Mouse (Mus musculus) heart, postnatal 0 days (tissue): Measurements from ENCODE around the gene 4930451I11Rik. TPM values are rescaled to one million over a fixed set of nuclear protein-coding genes. Genes with fewer than 3 reads are reported as not detected.
A peak's percentile ranks its signal among the peaks of the same experiment; 100 is the strongest.

Source experiments
- ATAC-seq: fragments of 200-750 bp; cut with Nextera tagmentation; 2 replicates; pipeline ENCODE4 v1.8.0; 2017; ENCODE audit warnings: low read depth, moderate number of reproducible peaks, moderate library complexity; ENCODE audit not compliant: insufficient read depth
- DNase-seq: peaks from one replicate; pipeline ENCODE4 v3.0.0-alpha.2; 2016; ENCODE audit warnings: low spot score
- H3K27ac ChIP-seq: fragments of 300-500 bp; sonication (generic); 2 replicates; pipeline ENCODE4 v1.5.1; 2014; ENCODE audit warnings: low read depth, mild to moderate bottlenecking
- H3K27me3 ChIP-seq: fragments of 300-500 bp; sonication (generic); 2 replicates; pipeline ENCODE4 v1.6.1; 2014; ENCODE audit warnings: low read length, mixed read lengths; ENCODE audit not compliant: control insufficient read depth, insufficient read depth
- H3K36me3 ChIP-seq: fragments of 300-500 bp; sonication (generic); replicated peaks from 2 replicates; pipeline ENCODE4 v1.6.1; 2014; ENCODE audit warnings: low read length, mixed read lengths; ENCODE audit not compliant: control insufficient read depth, insufficient read depth
- H3K4me1 ChIP-seq: fragments of 300-500 bp; sonication (generic); 2 replicates; pipeline ENCODE4 v1.6.1; 2014; ENCODE audit warnings: antibody characterized with exemption; ENCODE audit not compliant: control insufficient read depth, insufficient read depth
- H3K4me2 ChIP-seq: fragments of 300-500 bp; sonication (generic); 2 replicates; pipeline ENCODE4 v1.6.1; 2014; ENCODE audit warnings: low read depth, mild to moderate bottlenecking, low read length, moderate library complexity
- H3K4me3 ChIP-seq: fragments of 300-500 bp; sonication (generic); 2 replicates; pipeline ENCODE4 v1.5.1; 2014; ENCODE audit warnings: low read depth, low read length
- H3K9ac ChIP-seq: fragments of 300-500 bp; sonication (generic); replicated peaks from 2 replicates; pipeline ENCODE4 v1.6.1; 2014; ENCODE audit warnings: low read depth, low read length, mixed read lengths
- H3K9me3 ChIP-seq: fragments of 300-500 bp; sonication (generic); replicated peaks from 2 replicates; pipeline ENCODE4 v1.6.1; 2016; ENCODE audit warnings: low read length; ENCODE audit not compliant: control insufficient read depth
- CTCF ChIP-seq: IDR thresholded peaks from 2 replicates; pipeline ENCODE4 v1.5.1; 2016; ENCODE audit warnings: antibody characterized with exemption, control low read depth, low read depth
- EP300 ChIP-seq: IDR thresholded peaks from 2 replicates; pipeline ENCODE4 v1.6.1; 2016; ENCODE audit warnings: antibody characterized with exemption, low read depth
- WGBS: fragments of 180-500 bp; shearing (Covaris S2); extraction: QIAGEN DNeasy Blood & Tissue Kit; methylation state at CpG from one replicate; pipeline ENCODE4 v1.1.7; 2014; 5-methylcytosine and 5-hydroxymethylcytosine counted together
- polyA plus RNA-seq: library from polyadenylated mRNA; unstranded; fragments of >200 nt; fragmentation: Nextera tagmentation; extraction: Ambion mirVana; gene quantifications from 2 replicates; pipeline ENCODE4 v1.2.1, GENCODE M21; 2015
- total RNA-seq: library from RNA; depleted of rRNA; stranded (reverse); fragments of >200 nt; gene quantifications from 2 replicates; pipeline ENCODE4 v1.2.3, GENCODE M21; 2014; ENCODE audit warnings: low replicate concordance

Gene 4930451I11Rik
- total and polyA plus RNA-seq, 2 experiments from 2014 or later = not detected

DNA sequence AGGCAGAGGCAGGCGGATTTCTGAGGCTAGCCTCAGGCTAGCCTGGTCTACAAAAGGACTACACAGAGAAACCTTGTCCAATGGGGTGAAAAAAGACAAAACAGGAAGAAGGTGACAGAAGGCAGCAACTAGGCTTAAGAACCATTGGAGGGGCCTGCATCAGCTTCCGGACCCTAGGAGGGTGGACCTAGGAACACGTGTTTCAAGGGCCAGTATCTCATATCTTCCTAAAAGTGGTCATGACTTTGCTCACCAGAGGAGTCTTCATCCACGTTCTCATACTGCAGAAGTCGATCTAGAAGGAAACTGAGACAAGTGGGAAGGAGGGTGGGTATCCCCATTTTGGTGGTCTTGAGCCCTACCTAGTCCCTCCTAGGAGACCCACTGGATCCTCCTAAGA is 29.5 kb upstream of the 4930451I11Rik start:
- WGBS = 61% methylated on average over 5 of the region's 5 CpGs
- no peak overlapping the region for H3K27ac ChIP-seq
- peak overlapping the region; percentile 73 for H3K4me3 ChIP-seq
- H3K4me1 ChIP-seq = peaks cover 16% of the 10 kb centered on the region
- ATAC-seq (no peak), DNase-seq (no peak)
- H3K36me3 ChIP-seq = peaks cover 59% of the 10 kb centered on the region
- peak overlapping the region; percentile 62 for H3K9ac ChIP-seq
- H3K27me3 ChIP-seq = no peaks in the 10 kb centered on the region
- H3K4me2 ChIP-seq = peak overlapping the region; percentile 70
- no peaks in the 10 kb centered on the region for H3K9me3 ChIP-seq
- TF ChIP-seq CTCF = no peak
- no peak for TF ChIP-seq EP300

DNA sequence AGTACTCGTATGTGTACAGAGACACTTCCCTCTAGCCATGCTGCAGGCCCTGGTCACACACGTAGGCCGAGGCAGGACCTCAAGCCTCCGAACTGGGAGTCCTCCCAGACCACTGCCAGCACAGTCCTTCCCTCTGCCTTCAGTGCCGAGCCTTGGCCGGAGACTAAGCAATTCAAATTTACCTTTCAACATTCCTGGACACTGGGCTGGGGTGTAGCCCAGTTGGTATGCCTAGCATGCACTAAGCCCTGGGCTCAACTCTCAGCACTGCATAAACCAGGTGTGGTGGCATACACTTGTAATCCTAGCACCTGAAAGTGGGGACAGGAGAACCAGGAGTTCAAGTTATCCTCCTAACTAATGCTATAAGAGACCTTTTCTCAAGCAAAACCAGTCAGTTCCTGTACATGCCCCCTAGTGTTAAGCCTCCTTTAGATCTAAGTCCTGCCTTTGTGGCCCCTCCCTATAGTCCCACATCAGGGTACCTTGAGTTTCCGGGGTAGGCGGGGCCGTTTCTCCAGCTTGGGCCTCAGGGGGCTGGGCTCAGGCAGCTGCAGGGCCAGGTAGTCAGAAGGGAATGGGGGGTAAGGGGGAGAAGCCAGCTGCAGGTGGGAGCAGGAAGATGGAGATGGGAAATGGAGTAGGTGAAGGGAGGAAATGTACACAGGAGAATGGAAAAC is 25.4 kb upstream of the 4930451I11Rik start:
- H3K36me3 ChIP-seq = peaks cover 78% of the 10 kb centered on the region
- H3K4me1 ChIP-seq = peaks cover 8% of the 10 kb centered on the region; the same call in 1 of the 2 replicates
- no peaks in the 10 kb centered on the region for H3K27me3 ChIP-seq
- ATAC-seq = no peak
- no peak overlapping the region for H3K4me2 ChIP-seq
- 78% methylated on average over 9 of the region's 9 CpGs for WGBS
- no peaks in the 10 kb centered on the region for H3K9me3 ChIP-seq
- H3K9ac ChIP-seq = no peak overlapping the region
- H3K4me3 ChIP-seq = no peak overlapping the region
- TF ChIP-seq EP300 (no peak), CTCF (no peak)
- DNase-seq = no peak
- H3K27ac ChIP-seq = no peak overlapping the region

DNA sequence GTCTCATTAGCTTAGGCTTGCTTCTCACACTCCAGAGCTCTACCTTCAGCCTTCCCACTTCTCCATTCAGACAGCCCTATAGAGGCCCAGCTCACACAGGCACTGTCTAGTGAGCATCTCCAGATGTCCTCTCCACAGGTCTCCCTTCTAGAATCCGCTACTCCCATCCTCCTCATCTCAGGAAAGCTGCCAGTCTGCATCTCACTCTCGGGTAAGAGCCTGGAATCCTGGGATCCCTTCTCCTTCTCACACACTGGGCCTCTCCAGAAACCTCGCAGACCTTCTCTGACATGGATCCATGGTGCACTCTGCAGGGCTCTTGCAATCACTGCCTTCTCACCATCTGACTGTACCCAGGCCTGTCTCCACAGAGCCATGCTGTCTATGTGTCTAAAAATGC is 24.2 kb upstream of the 4930451I11Rik start:
- TF ChIP-seq EP300 = no peak
- no peak overlapping the region for H3K4me3 ChIP-seq
- no peak overlapping the region for H3K27ac ChIP-seq
- ATAC-seq (no peak), DNase-seq (no peak)
- H3K9me3 ChIP-seq = no peaks in the 10 kb centered on the region
- no peaks in the 10 kb centered on the region for H3K27me3 ChIP-seq
- H3K4me2 ChIP-seq = no peak overlapping the region
- H3K36me3 ChIP-seq = peaks cover 81% of the 10 kb centered on the region
- H3K4me1 ChIP-seq = no peaks in the 10 kb centered on the region
- H3K9ac ChIP-seq = no peak overlapping the region
- 77% methylated on average over 3 of the region's 3 CpGs for WGBS

DNA sequence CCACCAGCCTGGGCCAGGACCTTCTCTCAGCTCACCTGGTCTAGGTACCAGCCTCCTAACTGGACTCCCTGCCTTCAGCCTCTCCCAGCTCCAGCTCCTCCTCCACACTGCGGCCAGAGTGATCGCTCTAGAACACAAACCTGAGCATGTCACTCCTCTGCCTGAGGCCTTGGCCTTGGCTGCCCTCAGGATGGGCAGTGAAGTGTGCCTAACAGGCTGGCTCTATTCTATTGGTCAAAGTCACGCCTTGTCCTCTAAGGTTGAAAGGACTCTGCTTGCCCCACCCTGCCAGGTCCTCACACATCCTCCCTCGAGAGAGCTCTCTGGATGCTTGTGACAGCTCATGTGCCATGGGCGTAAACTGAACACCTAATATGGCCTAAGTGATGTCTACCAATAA is 22.0 kb upstream of the 4930451I11Rik start:
- Histone ChIP-seq H3K4me1 (no peaks in the 10 kb centered on the region), H3K27ac (no peak overlapping the region), H3K9me3 (no peaks in the 10 kb centered on the region), H3K27me3 (peaks cover 22% of the 10 kb centered on the region), H3K4me3 (no peak overlapping the region), H3K9ac (no peak overlapping the region), H3K4me2 (no peak overlapping the region), H3K36me3 (peaks cover 67% of the 10 kb centered on the region)
- DNase-seq (no peak), ATAC-seq (no peak)
- WGBS = 92% methylated on average over 5 of the region's 5 CpGs
- TF ChIP-seq EP300 = no peak
- no peak for TF ChIP-seq CTCF

DNA sequence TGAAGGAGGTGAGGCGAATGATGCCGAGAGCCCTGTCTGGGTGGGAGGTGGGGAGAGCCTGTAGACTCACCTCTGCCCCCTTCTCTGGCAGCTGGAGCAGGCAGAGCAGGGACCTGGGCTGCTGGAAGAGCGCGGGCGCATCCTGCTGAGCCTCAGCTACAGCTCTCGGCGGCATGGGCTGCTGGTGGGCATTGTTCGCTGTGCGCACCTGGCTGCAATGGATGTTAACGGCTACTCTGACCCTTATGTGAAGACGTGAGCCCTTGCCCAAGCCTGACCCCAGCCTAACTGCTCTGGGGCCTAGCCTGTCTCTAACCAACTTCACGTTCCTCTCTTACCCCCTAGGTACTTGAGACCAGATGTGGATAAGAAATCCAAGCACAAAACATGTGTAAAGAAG is 19.8 kb upstream of the 4930451I11Rik start:
- TF ChIP-seq CTCF = no peak
- no peak for TF ChIP-seq EP300
- H3K9me3 ChIP-seq = no peaks in the 10 kb centered on the region
- peaks cover 45% of the 10 kb centered on the region for H3K36me3 ChIP-seq
- ATAC-seq (no peak), DNase-seq (no peak)
- H3K4me3 ChIP-seq = no peak overlapping the region
- H3K4me1 ChIP-seq = no peaks in the 10 kb centered on the region
- no peak overlapping the region for H3K9ac ChIP-seq
- no peak overlapping the region for H3K27ac ChIP-seq
- H3K4me2 ChIP-seq = no peak overlapping the region
- peaks cover 41% of the 10 kb centered on the region for H3K27me3 ChIP-seq
- WGBS = 52% methylated on average over 12 of the region's 12 CpGs

GRCm38 (mm10) chr7:126850161-126850560 is 18.7 kb upstream of the 4930451I11Rik start:
- Histone ChIP-seq H3K27me3 (peaks cover 49% of the 10 kb centered on the region), H3K9me3 (no peaks in the 10 kb centered on the region), H3K27ac (no peak overlapping the region), H3K36me3 (peaks cover 35% of the 10 kb centered on the region), H3K4me2 (no peak overlapping the region), H3K4me3 (no peak overlapping the region), H3K4me1 (no peaks in the 10 kb centered on the region), H3K9ac (no peak overlapping the region)
- TF ChIP-seq CTCF = no peak
- no peak for TF ChIP-seq EP300
- ATAC-seq (no peak), DNase-seq (no peak)
- 54% methylated on average over 6 of the region's 6 CpGs for WGBS
